Mouse (Mus musculus): ENCODE results near the gene Vps26a.
A peak's percentile ranks its signal among the peaks of the same experiment; 100 is the strongest.
"Not testable (repeated sequence)": the region's sequence is repeated elsewhere in the genome, so short reads cannot be mapped to it uniquely, and the experiment has no call there.

Vps26a gene

DNA sequence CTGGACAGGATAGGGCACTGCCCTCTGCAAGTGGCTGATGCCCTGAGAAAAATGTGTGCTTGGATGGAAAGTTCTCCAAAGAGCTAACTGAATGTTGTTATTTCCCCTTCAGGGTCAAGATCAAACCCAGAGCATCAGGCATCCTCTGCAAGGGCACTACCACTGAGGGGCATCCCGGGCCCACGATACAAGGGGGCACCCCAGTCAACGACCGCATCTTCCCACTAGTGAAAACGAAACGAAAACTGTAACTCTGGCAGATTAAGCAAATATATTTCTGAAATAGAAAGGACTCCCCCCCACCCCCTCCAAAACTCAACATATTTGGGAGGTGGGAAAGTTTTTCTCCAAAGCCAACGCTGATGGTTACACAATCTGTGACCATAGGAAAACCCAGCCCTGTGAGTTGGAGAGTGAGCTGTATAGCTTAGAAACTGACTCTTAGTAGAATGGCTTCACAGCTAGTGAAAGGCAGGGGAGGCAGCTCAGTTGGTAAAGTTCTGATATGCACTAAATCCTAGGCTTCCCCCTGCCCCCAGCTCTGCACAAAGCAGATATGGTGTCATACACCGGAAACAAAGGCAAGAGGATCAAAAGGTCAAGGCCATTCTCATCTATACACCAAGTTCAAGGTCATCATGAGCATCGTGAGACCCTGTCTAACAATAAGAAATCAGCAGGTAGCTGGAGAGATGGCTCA lies 14.5 kb upstream of the Vps26a start:
- no peak for DNase-seq (ENCODE audit: low read depth, low spot score)

DNA sequence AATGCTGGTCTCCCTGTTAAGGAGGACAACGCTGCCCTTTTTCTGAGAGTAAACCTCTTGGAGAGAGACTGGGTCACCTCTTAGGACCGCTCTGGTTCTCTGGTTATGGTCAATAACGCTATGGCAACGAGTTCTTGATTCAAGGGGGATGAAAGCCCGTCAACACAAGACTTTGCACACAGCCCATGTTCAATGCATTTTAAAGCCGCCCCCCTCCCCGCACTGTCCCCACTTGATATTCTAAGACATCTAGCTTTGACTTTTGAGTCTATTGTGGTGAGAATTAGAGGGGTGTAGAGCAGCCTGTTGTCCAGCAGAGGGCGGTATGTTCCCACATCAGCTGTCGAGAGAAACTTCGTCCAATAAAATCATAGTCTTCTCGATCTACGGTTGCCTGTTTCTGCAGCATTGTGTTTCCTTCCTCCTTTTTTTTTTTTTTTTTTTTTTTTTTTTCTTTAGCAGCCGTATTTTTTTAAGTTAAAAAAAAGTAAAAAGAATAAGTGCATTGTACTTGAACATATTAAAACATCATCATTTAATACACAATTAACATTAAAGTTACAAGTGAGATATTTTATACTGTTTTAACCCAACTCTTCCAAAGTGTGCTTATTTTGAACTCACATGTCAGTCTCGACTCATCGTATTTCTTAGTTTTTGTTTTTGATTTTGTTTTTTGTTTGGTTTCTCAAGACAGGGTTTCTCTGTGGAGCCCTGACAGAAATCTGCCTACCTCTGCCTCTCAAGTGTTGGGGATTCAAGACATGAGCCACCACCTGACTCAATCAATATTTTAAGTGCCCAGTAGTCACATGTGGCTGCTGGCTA lies 13.7 kb upstream of the Vps26a start:
- DNase-seq (ENCODE audit: low read depth, low spot score), result peak; percentile 80

DNA sequence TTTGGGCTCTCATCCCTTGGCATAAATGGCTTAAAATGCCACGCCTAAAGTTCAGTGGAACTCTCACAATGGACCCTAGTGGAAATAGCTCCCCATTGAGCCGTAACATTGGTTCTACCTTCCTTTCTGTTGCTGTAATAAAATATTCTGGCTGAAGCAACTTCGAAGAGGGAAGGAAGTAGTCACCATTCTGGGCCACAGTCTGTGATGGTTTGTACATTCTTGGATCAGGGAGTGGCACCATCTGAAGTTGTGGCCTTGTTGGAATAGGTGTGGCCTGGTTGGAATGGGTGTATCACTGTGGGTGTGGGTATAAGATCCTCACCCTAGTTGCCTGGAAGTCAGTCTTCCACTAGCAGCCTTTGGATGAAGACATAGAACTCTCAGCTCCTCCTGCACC lies 5.1 kb upstream of the Vps26a start:
- not testable (repeated sequence) for DNase-seq (ENCODE audit: low read depth, low spot score)

DNA sequence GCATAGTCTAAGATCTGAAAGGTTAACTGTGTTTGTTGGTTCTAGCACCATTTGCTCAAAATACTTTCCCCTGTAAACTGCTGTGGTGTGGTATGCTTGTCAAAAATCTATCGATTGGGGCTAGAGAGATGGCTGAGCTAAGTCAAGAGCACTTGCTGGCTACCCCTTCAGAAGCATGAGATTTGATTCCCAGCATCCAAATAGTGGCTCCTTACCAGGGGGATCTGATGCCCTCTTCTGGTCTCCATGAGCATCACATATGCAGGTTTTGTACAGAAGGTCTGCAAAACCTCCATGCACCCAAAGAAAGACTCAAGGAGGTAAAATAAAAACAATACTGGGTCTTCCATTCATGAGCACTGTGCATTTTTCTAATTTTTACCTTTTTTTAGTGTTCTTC lies 1.7 kb upstream of the Vps26a start:
- peak; percentile 85 for DNase-seq (ENCODE audit: low read depth, low spot score)

DNA sequence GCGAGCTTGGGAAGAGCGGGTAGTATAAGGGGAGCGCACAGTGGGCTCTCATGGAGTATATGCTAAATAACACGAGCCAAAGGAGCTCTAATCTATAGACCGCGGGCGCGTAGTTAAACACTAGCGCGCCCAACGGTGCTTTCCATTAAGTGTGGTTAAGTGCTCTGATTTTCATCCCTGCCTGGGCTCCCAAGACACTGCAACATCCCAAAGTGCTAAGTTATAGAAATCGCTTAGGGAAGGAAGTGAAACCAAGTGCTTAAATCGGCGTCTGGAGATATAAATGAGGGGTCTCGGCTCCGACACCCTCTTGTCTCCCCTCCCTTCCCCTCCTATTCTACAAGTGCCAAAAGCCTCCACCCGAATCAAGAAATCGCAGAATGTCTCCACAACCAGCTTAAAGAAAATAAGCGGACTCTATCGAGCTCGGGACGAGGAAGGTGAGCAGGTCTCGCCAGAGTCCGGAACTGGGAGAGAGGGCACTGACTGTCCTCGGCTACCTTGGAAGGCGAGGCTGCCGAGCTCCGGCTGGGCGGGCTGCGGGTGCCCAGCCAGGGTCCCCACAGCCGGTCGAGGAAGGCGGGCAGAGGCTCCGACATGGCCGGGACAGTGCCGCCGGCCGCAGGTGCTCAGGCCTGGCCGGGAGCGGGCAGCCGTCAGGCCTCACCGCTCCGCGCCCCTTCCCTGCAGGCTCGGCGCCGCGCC lies 575 bp downstream of the Vps26a start:
- peak; percentile 21 for DNase-seq (ENCODE audit: low read depth, low spot score)

DNA sequence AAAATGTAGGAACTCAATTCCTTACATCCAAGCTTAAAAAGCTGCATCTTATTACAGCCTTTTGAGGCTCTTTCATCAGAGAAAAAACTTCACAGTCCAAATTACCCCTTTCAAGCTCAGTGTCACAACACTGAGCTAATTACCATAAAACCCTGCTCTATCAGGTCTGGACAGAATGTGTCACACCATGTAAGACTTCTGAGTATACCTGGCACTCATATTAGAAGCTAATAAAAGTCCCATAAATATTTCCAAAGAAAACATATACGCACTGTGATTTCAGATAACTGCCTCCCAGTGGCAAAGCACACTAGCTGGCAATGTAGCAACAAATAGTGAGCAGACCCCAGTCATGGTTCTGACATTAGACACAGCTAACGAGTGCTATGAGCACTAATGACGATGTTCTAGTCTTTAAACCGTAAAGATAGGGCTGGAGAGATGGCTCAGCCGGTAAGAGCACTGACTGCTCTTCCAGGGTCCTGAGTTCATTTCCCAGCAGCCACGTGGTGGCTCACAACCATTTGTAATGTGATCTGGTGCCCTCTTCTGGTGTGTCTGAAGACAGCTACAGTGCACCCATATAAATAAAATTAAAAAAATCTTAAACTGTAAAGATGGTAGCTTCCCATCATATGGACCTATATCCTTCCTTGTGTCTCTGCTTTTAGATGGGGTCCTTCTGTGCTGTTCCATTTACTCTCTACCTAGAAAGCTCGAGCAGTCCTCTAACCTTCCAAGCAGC lies 5.3 kb downstream of the Vps26a start:
- DNase-seq (ENCODE audit: low read depth, low spot score), result no peak

DNA sequence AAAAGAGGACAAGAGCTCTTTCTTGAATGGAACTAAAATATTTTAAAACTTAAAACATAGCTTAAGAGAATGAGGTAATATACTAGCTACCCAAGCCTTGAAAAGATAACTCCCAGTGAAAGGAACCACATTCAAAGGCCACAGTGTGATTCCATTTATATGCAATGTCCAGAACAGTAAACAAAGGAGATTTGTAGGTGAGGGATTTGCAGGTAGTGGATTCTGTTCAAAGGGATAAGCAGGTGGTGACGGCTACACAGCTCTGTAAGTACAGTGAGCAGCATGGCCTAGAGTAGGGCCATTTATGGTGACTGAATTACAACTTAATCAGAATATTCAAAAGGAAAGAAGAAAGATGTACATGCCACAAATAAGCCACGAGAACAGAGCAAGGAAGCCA lies 9.6 kb downstream of the Vps26a start:
- no peak for DNase-seq (ENCODE audit: low read depth, low spot score)

DNA sequence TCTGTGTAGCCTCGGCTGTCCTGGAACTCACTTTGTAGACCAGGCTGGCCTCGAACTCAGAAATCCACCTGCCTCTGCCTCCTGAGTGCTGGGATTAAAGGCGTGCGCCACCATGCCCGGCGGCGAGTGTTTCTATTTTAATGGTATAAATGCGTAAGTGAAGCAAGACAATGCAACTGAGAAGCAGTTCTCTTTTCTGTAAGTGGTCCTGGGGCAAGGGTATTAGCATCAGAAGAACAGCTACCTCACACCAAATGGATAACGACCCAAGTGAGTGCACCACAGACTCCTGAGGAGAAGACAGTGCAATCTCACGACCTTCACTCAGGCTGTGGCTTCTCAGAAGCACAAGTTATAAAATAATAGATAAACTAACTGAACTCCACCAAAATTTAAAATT lies 11.7 kb downstream of the Vps26a start:
- no peak for DNase-seq (ENCODE audit: low read depth, low spot score)

DNA sequence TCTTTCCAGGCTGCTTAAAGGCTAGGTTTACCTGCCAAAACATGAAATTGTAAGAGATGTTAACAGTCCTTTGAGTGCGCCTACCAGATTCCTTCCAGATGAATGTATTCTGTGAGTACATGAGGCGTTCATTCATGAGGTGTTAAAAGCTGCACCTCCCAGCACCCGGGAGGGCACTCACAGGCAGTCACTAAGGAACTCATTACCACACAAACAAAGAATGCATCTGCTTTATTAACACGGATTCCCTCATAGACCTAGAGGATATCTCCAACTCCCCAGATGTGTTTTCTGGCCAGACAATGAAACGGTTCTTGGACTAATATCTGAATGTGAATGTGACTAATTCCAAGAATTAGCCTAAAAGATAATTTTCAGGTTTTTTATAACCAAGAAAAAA lies 15.5 kb downstream of the Vps26a start:
- DNase-seq (ENCODE audit: low read depth, low spot score), result no peak

DNA sequence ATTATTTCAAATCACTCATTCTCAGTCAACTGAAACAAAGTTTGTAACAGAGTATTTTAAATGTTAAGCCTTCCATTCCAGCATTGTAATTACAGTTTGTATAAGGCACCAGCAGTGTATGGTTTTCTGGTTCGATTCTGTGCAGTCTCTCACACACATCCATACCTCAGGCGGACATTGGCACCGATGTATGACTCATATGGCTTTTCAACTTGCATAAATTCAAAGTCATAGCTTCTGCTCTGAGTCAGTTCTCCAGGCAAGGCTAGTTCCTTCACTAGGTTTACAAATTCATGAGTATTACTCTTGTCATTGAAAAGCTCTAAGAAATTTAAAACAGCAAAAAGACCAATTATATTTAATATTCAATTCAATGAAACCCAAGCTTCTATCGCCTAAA lies 16.9 kb downstream of the Vps26a start:
- DNase-seq (ENCODE audit: low read depth, low spot score), result peak; percentile 12

DNA sequence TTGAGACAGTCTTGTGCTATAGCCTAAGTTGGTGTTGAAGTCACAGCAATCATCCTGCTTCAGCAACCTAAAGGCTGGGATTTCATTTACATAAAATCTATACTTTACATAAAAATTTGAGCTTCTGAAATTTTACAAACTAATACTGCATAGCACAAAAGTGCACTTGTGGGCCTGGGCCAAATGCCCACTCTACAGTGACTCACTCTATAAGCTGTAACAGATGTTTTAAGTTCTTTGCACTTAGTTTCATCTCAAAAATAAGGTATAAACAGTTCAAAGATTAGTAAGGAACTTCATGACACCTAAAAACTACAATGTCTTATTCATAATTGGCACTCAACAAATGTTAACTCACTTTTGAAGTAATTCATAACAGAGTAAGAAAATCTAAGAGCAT lies 25.3 kb downstream of the Vps26a start:
- DNase-seq (ENCODE audit: low read depth, low spot score), result no peak

DNA sequence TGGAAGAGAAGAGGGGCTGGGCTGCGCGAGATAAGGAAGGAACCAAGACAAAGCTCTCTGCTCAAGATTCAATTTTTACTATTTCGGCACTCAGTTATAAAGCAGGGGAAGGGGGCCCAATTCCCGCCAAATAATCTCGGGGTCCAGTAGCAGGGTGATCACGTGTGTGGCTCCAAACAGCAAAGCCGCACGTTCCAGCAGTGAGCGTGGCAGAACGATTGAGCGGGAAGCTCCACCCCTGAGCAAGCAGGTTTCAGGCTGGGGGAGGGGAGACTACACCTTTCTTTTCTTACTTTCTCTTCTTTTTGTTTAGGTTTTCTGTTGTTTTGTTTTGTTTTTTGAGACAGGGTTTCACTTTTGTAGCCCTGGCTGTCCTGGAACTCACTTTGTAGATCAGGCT lies 34.6 kb downstream of the Vps26a start:
- not testable (repeated sequence) for DNase-seq (ENCODE audit: low read depth, low spot score)

DNA sequence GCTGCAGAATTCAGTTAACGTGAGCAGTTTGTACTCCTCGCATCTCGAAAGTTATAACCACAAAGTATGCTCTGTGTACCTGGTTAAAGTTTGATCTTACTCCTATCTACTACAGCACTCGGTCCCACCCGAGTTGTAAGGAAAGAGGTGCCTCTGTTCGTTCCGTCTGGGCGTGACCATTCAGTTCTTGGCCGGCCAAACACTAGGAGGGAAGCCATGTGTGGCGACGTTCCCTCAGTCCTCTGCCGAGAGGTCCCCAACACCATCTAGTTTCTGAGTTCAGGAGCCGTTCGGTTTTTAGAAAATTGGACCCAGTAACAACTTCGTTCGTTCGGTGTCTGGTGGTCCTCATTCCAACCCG lies 36.3 kb downstream of the Vps26a start:
- DNase-seq (ENCODE audit: low read depth, low spot score), result no peak

DNA sequence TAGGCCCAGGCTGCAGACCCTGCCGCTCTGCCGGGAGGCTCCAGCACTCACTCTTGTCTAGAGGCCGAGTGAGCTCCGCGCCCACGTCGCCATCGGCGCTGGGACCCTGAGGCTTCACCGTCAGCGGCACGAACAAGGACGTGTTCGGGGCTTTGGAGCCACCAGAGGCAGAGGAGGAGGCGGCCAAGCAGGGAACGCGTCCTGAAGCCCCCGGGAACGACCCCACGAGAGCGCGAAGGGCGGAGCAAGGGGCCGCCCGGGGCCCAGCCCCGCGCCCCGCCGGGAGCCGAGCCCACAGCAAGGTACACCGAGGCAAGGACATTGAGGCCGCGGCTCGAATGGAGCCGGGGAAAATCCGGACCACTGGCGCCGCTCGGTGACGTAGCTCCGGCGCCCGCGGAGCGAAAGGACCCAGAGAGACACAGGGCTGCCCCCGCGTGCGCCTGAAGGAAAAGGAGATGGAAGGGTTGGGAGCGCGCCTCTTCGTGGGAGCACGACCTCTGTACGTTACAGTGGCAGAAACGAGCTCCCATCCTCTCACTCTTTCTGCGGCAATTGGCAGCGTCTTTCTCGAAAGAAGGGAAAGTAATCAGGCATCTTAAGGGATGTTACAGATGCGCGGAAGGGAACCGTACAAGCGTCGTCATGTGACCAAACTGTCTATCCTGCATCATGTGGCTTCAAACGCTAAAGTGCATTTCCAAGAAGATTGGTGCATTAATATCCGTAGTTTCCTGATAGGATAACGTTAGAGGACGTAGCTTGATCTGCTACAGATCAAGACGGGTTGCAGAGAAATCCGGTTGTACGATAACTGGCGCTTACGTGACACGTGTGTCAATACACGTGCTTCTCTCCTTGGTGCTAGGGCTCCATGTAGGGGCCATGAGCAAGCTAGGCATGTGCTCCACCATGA lies 37.0 kb downstream of the Vps26a start, which contains the start of the genes 4930507D05Rik and Supv3l1:
TSS of gene 4930507D05Rik (plus strand) at position 126 of the 916 bp plus-strand sequence.
TSS of gene Supv3l1 (minus strand) at position 375 of the 916 bp plus-strand sequence.
- peak; percentile 97 for DNase-seq (ENCODE audit: low read depth, low spot score)

DNA sequence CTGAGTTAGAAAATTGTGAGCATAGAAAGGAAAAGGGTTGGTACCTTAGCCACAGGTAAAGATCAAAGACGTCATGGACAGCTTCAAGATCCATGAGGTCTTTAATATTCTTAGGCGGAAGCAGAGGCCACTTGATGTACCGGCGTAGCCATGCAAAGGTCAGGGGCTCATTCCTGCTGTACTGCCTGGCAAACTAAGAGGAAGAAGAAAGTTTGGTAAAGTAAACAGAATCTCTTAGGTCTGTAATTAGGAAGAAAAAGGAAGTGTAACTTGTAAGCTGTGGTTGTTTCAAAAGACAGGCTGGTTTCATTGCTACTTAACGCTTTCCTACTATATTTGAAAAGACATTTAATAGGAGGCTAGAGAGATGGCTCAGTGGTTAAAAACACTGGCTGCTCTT lies 56.2 kb downstream of the Vps26a start:
- DNase-seq (ENCODE audit: low read depth, low spot score), result no peak

DNA sequence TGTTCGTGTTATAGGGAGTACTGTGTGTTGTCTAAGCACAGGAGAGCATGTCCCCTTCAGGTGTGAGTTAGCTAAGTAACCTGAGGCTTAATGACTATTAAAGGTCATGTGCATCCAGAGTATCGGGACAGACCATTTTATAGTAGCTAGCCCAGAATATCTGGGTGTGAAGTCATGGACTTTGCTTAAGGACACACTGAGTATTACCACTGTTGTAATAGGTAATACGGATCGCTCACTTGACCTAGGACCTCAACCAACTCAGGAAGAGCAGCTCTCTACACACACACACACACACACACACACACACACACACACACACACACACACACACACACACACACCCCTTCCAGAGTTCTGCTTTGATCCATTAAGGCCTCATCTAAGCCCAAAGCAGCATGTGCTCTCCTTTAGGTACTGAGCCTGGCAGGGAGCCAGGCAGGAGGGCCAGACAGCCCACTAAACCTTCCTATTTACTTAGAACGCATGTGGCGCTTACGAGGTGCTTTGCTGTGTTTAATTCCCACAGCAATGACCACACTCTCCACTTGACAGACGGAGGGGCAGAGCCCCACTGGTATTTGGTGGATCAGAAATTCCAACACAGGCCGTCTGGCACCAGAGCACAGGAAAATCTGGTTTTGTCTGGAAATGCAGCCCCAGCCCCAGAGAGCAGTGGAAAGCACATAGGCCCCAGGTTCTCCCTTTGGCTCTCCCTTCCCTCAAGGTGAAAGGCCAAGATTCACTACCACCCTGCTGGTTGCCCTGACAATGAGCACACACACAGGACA lies 61.3 kb downstream of the Vps26a start:
- DNase-seq (ENCODE audit: low read depth, low spot score), result no peak

DNA sequence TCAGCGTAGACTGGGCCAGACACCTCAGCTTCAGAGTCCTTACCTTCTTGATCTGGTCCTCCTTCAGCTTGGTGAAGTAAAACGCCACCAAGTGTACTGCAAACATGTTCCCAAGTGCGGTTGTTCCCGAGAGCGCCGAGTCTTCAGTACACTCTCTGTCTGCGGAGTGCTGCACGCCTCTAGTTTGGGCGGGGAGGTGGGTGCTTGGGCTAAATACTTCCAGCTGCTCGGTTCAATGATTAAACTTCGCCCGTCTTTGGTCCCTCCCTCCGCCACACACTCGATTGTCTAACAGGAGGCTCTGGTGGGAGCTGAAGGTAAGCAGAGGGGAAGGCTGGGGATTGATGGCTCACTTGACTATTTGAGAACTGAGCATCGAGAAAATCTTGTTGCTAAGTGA lies 64.3 kb downstream of the Vps26a start, which contains the start of gene Hkdc1:
TSS of gene Hkdc1 (minus strand) at position 237 of the 400 bp plus-strand sequence.
- DNase-seq (ENCODE audit: low read depth, low spot score), result peak; percentile 13

DNA sequence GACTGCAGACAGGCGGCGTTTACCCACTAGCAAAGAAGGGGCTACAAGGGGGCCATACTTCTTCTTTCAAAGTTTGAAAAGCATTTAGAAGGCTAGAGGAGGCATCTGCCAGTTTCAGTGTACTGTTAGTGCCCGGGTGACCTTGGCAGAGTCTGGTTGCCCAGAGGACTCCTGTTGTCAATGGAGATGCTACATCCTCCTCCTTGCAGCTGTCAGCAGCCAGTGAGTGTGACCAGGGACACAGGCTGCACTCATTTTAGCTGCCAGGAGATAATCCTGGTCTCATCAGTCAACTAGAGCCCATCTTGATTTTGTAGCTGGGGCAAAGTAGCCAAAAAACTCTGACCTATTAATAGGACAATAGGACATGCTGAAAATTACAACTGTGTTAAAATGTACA lies 65.5 kb downstream of the Vps26a start:
- no peak for DNase-seq (ENCODE audit: low read depth, low spot score)

DNA sequence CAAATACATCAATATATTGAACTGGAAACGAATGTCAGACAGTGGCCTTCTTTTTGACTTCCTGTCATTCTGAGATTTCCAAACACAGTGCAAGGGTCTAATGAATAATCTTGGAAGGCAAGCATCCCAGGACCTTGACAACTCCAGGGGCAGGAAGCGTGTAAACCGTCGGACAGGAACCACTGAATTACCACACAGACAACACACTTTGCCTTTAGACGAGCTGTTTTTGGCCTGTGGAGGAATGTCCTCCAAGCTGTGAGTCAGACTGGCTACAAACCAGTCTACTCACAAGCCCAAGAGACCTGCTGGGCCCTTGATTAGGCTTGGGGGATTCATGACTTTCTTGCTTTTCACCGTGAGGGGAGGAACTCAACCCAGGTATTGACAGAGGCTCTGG lies 66.2 kb downstream of the Vps26a start:
- DNase-seq (ENCODE audit: low read depth, low spot score), result no peak

DNA sequence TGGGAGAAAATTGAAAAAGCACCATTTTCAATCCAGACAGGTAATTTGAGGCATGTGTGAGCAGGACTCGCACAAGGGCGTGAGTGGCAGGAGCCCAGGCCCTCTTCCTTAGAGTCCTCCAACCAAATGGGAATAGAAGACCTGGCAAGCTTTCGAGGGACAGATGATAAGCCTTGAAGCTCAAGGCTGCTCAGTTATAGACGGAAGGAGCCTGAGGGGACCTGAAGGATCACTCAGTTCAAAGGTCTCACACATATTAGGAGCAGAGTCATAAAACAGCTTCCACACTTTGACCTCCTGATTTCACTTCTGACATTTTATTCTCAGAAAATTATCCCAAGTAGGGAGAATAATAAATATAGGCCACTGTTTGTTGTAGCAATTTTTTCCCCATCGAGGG lies 67.2 kb downstream of the Vps26a start:
- no peak for DNase-seq (ENCODE audit: low read depth, low spot score)

Measured in brain, adult 2 months (tissue).